Mouse (Mus musculus) testis, postnatal 14 days (tissue): ENCODE data around the gene Ube4b.
"Not testable (repeated sequence)": the region's sequence is repeated elsewhere in the genome, so short reads cannot be mapped to it uniquely, and the experiment has no call there.

Experiments used
- DNase-seq: peaks from one replicate; pipeline ENCODE4 v3.0.0; 2021; ENCODE audit warnings: low spot score

Ube4b gene

GRCm38 (mm10) chr4:149426325-149427199, at the start of gene Ube4b:
TSS of gene Ube4b (minus strand) at chr4:149426749.
- DNase-seq = peak; percentile 98

- no peak for DNase-seq
These were observed 48.5 kb upstream of the Ube4b start for GRCm38 (mm10) chr4:149475096-149475495.

- no peak for DNase-seq
These were observed 43.0 kb upstream of the Ube4b start for GRCm38 (mm10) chr4:149469557-149469956.

GRCm38 (mm10) chr4:149463435-149463950, 36.9 kb upstream of the Ube4b start:
- no peak for DNase-seq

DNA sequence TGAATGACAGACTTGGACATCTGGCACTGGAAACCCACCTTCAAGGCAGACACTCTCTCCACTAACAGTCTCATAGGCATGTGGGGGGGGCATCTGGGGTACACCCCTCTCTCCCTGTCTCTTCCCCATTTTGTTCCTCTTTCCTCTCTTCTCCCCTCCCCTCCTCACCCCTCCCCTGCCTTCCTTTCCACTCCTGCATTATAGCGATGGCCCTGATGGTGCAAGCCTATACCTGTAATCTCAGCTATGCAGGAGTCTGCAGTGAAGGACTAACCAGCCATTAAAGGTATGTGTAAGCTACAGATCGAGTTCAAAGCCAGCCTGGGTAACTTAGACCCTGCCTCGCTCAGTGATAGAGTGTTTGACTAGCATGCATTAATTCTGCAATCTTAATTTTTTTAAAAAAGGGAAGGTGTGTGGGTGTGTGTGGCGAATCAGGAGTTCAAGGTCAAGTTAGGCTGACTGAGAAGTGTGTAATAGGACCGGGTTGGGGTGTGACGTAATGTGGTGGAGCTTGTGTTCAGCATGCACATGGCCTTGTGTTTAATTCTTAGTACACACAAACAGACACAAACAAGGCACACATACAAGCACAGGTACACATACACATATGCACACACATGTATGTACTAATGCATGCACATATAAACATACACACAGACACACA, 35.9 kb upstream of the Ube4b start:
- no peak for DNase-seq

DNA sequence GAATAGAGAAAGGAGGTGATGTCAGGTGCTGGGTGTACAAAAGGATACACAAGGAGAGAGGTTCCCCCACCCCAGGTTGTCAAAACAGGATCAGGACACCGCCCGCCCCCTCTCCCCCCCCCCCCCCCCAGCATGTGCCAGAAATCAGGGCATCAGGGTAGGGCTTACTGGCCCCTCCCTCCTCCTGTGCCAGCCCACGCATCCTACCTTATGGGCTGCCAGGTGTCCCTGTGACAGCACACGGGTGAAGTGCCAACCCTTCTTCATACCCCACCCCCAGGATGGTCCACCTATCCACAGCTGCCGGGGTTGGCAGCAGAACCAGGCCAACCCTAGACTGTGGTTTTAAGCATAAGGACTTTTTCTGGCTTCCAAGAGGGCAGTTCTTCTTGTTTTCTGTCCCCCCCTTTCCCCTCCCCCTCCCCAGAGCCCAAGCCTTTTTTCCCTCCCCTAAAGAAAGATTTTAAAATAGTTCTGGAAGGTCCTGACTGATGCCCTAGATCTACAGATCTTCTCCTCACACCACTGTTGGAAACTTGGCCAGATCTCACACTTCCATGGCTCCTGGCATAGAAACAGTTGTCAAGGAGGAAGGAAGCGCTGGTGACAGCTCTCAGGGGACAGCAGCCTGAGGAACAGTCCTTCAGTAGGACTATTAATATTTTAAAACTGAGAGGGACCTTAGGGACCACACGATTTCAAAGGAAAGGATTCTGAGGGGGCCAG, 35.2 kb upstream of the Ube4b start:
- no peak for DNase-seq

DNA sequence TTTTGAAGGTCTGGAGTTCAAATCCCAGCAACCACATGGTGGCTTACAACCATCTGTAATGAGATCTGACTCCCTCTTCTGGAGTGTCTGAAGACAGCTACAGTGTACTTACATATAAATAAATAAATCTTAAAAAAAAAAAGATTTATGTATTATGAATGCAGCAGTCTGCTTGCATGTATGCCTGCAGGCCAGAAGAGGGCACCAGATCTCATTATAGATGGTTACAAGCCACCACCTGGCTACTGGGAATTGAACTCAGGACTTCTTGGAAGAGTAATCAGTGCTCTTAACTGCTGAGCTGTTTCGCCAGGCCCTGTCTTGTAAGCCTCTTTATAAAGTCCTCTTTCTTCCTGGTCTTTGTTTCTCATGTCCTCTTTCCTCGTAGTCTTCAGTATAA, 33.9 kb upstream of the Ube4b start:
- not testable (repeated sequence) for DNase-seq

DNA sequence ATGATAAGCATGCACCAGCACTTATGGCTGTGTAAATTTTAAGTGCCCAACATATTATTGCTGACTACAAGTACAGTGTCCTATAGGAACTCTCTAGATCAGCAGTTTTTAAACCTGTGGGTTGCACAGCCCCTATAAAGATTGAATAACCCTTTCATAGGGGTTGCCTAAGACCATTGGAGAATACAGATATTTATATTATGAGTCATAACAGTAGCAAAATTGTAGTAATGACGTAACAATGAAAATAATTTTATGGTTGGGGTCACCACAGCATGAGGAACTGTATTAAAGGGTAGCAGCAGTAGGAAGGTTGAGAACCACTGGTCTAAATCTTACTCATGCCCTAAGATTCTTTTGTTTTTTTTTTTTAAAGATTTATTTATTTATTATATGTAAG, 32.9 kb upstream of the Ube4b start:
- DNase-seq = no peak

DNA sequence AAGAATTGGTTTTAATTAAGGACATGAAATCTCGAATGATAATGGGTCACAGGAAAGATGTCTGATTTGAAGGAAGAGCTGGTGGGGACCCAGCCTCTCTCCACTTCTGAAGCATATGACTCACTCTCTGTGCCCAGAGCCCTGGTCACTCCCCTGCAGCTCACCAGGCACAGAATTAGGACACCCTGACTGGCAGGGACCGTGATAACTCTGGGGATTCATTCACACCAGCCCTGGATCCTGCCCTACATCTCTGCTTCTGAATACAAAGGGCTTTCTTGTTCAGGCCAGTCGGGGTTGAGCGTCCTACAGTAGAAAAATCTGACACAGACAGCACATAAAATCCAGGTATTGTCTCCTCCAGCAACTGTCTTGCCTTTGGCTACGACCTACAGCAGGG, 32.0 kb upstream of the Ube4b start:
- DNase-seq = no peak

- no peak for DNase-seq
These were observed 31.4 kb upstream of the Ube4b start for GRCm38 (mm10) chr4:149457831-149458430.

DNA sequence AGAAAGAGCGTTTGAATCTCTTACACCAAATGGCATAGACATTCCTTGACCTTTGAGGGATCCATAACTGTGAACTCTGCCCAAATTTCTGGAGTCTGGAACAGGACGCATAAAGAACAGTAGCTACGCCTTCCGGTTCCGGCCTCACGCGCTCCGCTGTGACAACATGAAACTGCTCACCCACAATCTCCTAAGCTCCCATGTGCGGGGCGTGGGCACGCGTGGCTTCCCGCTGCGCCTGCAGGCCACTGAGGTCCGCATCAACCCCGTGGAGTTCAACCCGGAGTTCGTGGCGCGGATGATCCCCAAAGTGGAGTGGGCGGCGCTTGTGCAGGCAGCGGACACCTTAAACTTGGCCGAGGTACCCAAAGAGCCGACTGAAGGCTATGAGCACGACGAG, 30.6 kb upstream of the Ube4b start:
- not testable (repeated sequence) for DNase-seq

GRCm38 (mm10) chr4:149454879-149455278, 28.3 kb upstream of the Ube4b start, which contains the start of gene Rbp7:
TSS of gene Rbp7 (minus strand) at chr4:149454978.
- DNase-seq = no peak

DNA sequence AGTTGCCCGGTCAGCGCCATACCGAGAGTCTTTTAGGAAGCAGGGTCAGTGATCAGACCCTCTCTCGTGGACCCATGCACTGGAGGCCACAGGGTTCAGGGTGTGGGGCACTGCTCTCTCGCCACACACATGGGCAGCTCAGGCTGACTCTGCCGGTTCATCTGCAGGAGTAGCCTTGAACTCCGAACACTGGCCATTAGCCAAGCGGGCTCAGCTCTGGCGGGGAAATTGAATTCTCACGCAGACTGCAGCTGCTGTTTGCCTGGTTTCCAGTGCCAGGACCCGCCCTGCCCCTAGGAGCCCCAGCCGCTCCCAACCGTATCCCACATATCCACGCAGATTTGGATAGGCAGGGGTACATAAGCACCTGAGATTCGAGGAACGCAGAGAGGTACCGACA, 27.7 kb upstream of the Ube4b start:
- DNase-seq = no peak

DNA sequence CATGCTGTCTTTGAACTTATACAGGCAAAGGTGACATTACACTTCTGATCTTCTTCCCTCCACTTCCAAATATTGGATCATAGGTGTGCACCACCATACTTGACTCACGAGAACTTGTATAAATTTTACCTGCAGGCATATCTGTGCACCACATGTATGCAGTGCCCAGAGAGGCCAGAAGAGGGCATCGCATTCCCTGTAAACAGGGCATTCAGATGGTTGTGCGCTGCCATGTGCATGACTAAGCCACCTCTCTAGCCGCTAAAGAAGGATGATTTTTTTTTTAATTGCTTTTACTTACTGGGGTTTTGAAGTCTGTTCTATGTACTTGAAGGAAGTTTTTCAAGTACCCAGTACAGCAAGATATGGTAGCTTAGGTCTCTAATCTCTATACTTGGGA, 27.1 kb upstream of the Ube4b start:
- DNase-seq = no peak

DNA sequence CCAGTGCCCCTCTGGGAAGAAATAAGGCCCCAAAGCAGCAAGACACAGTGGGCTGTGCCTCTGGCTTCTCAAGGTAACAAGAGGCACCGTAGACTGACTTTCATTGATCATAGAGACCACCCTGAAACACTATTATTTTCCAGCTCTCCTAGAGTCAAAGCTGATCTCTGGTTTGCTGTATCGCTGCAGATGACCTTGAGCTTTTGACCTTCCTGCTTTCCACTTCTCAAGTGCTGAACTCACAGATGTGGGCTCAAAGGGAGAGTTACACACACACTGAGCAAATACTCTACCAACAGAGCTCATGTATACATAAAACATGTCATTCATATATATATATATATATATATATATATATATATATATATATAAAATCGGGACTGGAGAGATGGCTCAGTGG, 24.1 kb upstream of the Ube4b start:
- DNase-seq = no peak

GRCm38 (mm10) chr4:149446309-149446708, 19.8 kb upstream of the Ube4b start:
- DNase-seq = no peak

GRCm38 (mm10) chr4:149445868-149446267, 19.3 kb upstream of the Ube4b start:
- DNase-seq = peak; percentile 62

GRCm38 (mm10) chr4:149444964-149445701, 18.6 kb upstream of the Ube4b start:
- peak; percentile 84 for DNase-seq

DNA sequence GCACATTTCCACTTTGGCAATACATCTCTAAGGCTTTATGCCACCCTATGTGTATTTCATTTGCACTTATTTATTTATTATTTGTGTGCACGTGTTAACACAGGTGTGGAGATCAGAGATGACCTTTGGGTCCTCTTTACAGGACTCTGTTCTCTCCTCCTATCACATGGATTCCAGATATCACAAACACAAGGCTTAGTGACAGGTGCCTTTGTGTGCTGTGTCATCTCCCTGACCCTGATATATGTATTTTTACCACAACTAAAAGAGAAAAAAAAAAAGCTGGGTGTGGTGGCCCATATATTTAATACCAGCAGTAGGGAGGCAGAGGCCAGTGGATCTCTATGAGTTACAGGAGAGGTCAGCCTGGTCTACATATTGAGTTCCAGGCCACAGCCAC, 17.9 kb upstream of the Ube4b start:
- DNase-seq = no peak

- DNase-seq = no peak
These were observed 15.9 kb upstream of the Ube4b start for GRCm38 (mm10) chr4:149442436-149442835.

GRCm38 (mm10) chr4:149440576-149440975, 14.0 kb upstream of the Ube4b start:
- no peak for DNase-seq
